25 mouse cellular contexts compared by ENCODE assay signal in the genomic region with DNA sequence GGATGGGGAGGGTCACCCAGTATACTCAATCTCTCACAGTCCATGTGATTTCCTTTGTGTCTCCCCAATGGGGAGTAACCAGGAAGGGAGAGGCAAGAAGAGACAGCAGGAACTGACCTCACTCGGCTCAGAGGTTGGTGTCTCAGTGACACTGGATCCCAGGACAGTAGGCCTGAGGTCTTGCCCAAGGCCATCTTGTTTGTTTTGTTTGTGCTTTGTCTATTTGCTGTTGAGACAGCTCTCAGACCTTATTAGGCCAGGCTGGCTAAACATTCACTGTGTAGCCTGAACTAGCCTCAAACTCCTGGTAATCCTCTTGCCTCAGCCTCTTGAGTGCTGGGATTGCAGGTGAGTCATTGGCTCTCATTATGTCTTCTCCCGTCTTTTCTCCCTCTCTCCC. TPM values are rescaled to one million over a fixed set of nuclear protein-coding genes. Genes with fewer than 3 reads are reported as not detected.
DNase-seq lines count a peak whose midpoint lies in the region; ATAC-seq and TF ChIP-seq lines count a peak whose summit lies in the region.
"Had no signal": no experiment of that assay in that cellular context is flagged by ENCODE, and none has a peak within 500 bp of the region (broad histone marks: within the 10 kb centered on the region; RNA-seq: fewer than 3 reads in every experiment).

No protein-coding gene starts in this region.

- ATAC-seq in heart, embryonic 13.5 days (ENCODE audit: extremely low read depth, insufficient number of reproducible peaks, low FRiP score, low TSS enrichment) = no peak
- ATAC-seq in liver, embryonic 16.5 days (ENCODE audit: low read depth) = peak; percentile 47; the same call in 1 of the 2 replicates
- ATAC-seq in liver, embryonic 11.5 days (replicated peaks; ENCODE audit: low FRiP score) = no peak
- ATAC-seq in lung, postnatal 0 days = peak; percentile 23
- ATAC-seq: activated CD4-positive, CD25-positive, alpha-beta regulatory T cell, adult 4 months; forebrain, embryonic 13.5 days; forebrain, embryonic 16.5 days had no signal

- peak overlapping the region; percentile 77; the same call in 1 of the 2 replicates for H3K27ac ChIP-seq in heart, embryonic 10.5 days
- H3K27ac ChIP-seq in heart, embryonic 13.5 days (replicated peaks) = peak overlapping the region; percentile 75
- H3K27ac ChIP-seq in liver, embryonic 16.5 days (ENCODE audit: low read length) = no peak overlapping the region
- H3K27ac ChIP-seq in liver, embryonic 11.5 days (ENCODE audit: low read depth, low read length) = no peak overlapping the region
- no peak overlapping the region for H3K27ac ChIP-seq in lung, postnatal 0 days (ENCODE audit: low read length)
- H3K27ac ChIP-seq: forebrain, embryonic 10.5 days; forebrain, embryonic 13.5 days; hindbrain, embryonic 12.5 days; hindbrain, embryonic 15.5 days had no signal

- no peak overlapping the region for H3K4me2 ChIP-seq in heart, embryonic 13.5 days
- no peak overlapping the region for H3K4me2 ChIP-seq in liver, embryonic 16.5 days (ENCODE audit: low read depth, low read length)
- H3K4me2 ChIP-seq in liver, embryonic 11.5 days = no peak overlapping the region
- no peak overlapping the region for H3K4me2 ChIP-seq in lung, postnatal 0 days (replicated peaks; ENCODE audit: low read depth, low read length)
- H3K4me2 ChIP-seq: forebrain, embryonic 13.5 days; hindbrain, embryonic 12.5 days; hindbrain, embryonic 15.5 days had no signal

- peaks cover 9% of the 10 kb centered on the region for H3K27me3 ChIP-seq in heart, embryonic 10.5 days (ENCODE audit: insufficient read depth, poor library complexity, severe bottlenecking)
- H3K27me3 ChIP-seq in heart, embryonic 13.5 days (replicated peaks) = no peaks in the 10 kb centered on the region; the same call in 1 of the 2 replicates
- H3K27me3 ChIP-seq in liver, embryonic 16.5 days (ENCODE audit: control insufficient read depth, insufficient read depth, low read depth, low read length) = no peaks in the 10 kb centered on the region; the same call in 1 of the 2 replicates
- H3K27me3 ChIP-seq in liver, embryonic 11.5 days (replicated peaks; ENCODE audit: control insufficient read depth, insufficient read depth, low read length) = peaks cover 16% of the 10 kb centered on the region
- no peaks in the 10 kb centered on the region for H3K27me3 ChIP-seq in lung, postnatal 0 days (replicated peaks; ENCODE audit: insufficient read depth, low read length)

- no peak for TF ChIP-seq EP300 in lung, postnatal 0 days (IDR thresholded peaks at IDR 0.05)

- DNase-seq in heart, embryonic 10.5 days (ENCODE audit: low spot score) = no peak
- no peak for DNase-seq in heart, postnatal 25 days (ENCODE audit: low spot score)
- DNase-seq in heart, postnatal 36 days = no peak
- no peak for DNase-seq in liver, embryonic 11.5 days (ENCODE audit: low spot score)
- no peak for DNase-seq in lung, postnatal 0 days (ENCODE audit: low spot score)
- no peak for DNase-seq in lung, adult 18-20 months
- DNase-seq: adrenal gland, adult 8-10 months; adrenal gland, postnatal 25 days; cerebellum, adult 11-12 months; cerebellum, adult 9-10 months; cerebellum, postnatal 14 days; gastrocnemius, postnatal 10 days; gastrocnemius, postnatal 36 days had no signal

- peaks cover 64% of the 10 kb centered on the region for H3K4me1 ChIP-seq in heart, embryonic 10.5 days
- peaks cover 58% of the 10 kb centered on the region for H3K4me1 ChIP-seq in heart, embryonic 13.5 days
- no peaks in the 10 kb centered on the region for H3K4me1 ChIP-seq in liver, embryonic 16.5 days (ENCODE audit: control insufficient read depth, low read depth, low read length)
- H3K4me1 ChIP-seq in liver, embryonic 11.5 days (replicated peaks; ENCODE audit: control insufficient read depth, insufficient read depth, low read length) = peaks cover 3% of the 10 kb centered on the region; the same call in 1 of the 2 replicates
- no peaks in the 10 kb centered on the region for H3K4me1 ChIP-seq in lung, postnatal 0 days (ENCODE audit: insufficient read depth, low read depth, low read length)
- H3K4me1 ChIP-seq: forebrain, embryonic 10.5 days; forebrain, embryonic 13.5 days; hindbrain, embryonic 12.5 days; hindbrain, embryonic 15.5 days had no signal

- no peak overlapping the region for H3K4me3 ChIP-seq in heart, embryonic 10.5 days
- no peak overlapping the region for H3K4me3 ChIP-seq in heart, embryonic 13.5 days
- H3K4me3 ChIP-seq in liver, embryonic 16.5 days (ENCODE audit: low read depth, low read length) = no peak overlapping the region
- H3K4me3 ChIP-seq in liver, embryonic 11.5 days (ENCODE audit: low read depth, low read length) = no peak overlapping the region
- H3K4me3 ChIP-seq in lung, postnatal 0 days (ENCODE audit: low read depth, low read length) = no peak overlapping the region
- H3K4me3 ChIP-seq: forebrain, embryonic 10.5 days; forebrain, embryonic 13.5 days; hindbrain, embryonic 12.5 days; hindbrain, embryonic 15.5 days had no signal

- H3K9me3 ChIP-seq in heart, embryonic 10.5 days = no peaks in the 10 kb centered on the region
- H3K9me3 ChIP-seq in heart, embryonic 13.5 days = no peaks in the 10 kb centered on the region
- no peaks in the 10 kb centered on the region for H3K9me3 ChIP-seq in liver, embryonic 16.5 days (replicated peaks; ENCODE audit: control insufficient read depth, low read length)
- H3K9me3 ChIP-seq in liver, embryonic 11.5 days (ENCODE audit: control insufficient read depth, low read length) = no peaks in the 10 kb centered on the region
- H3K9me3 ChIP-seq in lung, postnatal 0 days (ENCODE audit: low read length) = no peaks in the 10 kb centered on the region
- H3K9me3 ChIP-seq: forebrain, embryonic 10.5 days; forebrain, embryonic 13.5 days; hindbrain, embryonic 12.5 days; hindbrain, embryonic 15.5 days had no signal

- H3K36me3 ChIP-seq in heart, embryonic 10.5 days = no peaks in the 10 kb centered on the region; the same call in 1 of the 2 replicates
- no peaks in the 10 kb centered on the region for H3K36me3 ChIP-seq in heart, embryonic 13.5 days
- no peaks in the 10 kb centered on the region for H3K36me3 ChIP-seq in liver, embryonic 16.5 days (ENCODE audit: control insufficient read depth, insufficient read depth)
- H3K36me3 ChIP-seq in liver, embryonic 11.5 days (ENCODE audit: control insufficient read depth, insufficient read depth, low read length) = no peaks in the 10 kb centered on the region
- H3K36me3 ChIP-seq in lung, postnatal 0 days (ENCODE audit: insufficient read depth, low read length) = no peaks in the 10 kb centered on the region
- H3K36me3 ChIP-seq: forebrain, embryonic 10.5 days; hindbrain, embryonic 12.5 days; hindbrain, embryonic 15.5 days had no signal

- 31% methylated on average over 2 of the region's 2 CpGs for WGBS in heart, embryonic 10.5 days
- 40% methylated on average over 2 of the region's 2 CpGs for WGBS in heart, embryonic 13.5 days
- WGBS in liver, embryonic 16.5 days (ENCODE audit: insufficient replicate concordance) = 27% methylated on average over 2 of the region's 2 CpGs
- WGBS in liver, embryonic 11.5 days = 39% methylated on average over 2 of the region's 2 CpGs
- WGBS in lung, postnatal 0 days = 30% methylated on average over 2 of the region's 2 CpGs

- peak overlapping the region; percentile 28; the same call in 1 of the 2 replicates for H3K9ac ChIP-seq in heart, embryonic 13.5 days
- H3K9ac ChIP-seq in liver, embryonic 16.5 days (ENCODE audit: low read depth, low read length) = no peak overlapping the region
- no peak overlapping the region for H3K9ac ChIP-seq in liver, embryonic 11.5 days (ENCODE audit: low read depth, low read length)
- H3K9ac ChIP-seq in lung, postnatal 0 days (replicated peaks; ENCODE audit: low read depth) = no peak overlapping the region
- H3K9ac ChIP-seq: forebrain, embryonic 13.5 days; hindbrain, embryonic 12.5 days; hindbrain, embryonic 15.5 days had no signal

- intact Hi-C loops in heart, postnatal 25 days (cut with DNase I) = no loop called here
- intact Hi-C loops in heart, postnatal 36 days (cut with DNase I) = no loop called here

- TF ChIP-seq CTCF in lung, postnatal 0 days (IDR thresholded peaks at IDR 0.05) = no peak

RNA-seq across cellular contexts. Expression of a gene that starts 11.0 kb away (rescaled TPM):
- 41.9 and 44.2 TPM in 2 replicates for polyA plus RNA-seq in heart, embryonic 10.5 days (2016; fragmentation: Nextera tagmentation; extraction: Ambion mirVana)
- total RNA-seq in heart, postnatal 25 days (2021) = 10 to 100 TPM; 29.0 to 33.6 TPM
- 31.3 and 38.4 TPM in 2 replicates for polyA plus RNA-seq in heart, embryonic 13.5 days (2015; fragmentation: Nextera tagmentation; extraction: Ambion mirVana)
- 10 to 100 TPM; 26.5 to 40.1 TPM for total RNA-seq in heart, postnatal 36 days (2021)
- not detected in 2 replicates for polyA plus RNA-seq in liver, embryonic 16.5 days (2015; fragmentation: Nextera tagmentation; extraction: Ambion mirVana)
- 3.6 and 5.7 TPM in 2 replicates for polyA plus RNA-seq in liver, embryonic 11.5 days (2014; fragmentation: Nextera tagmentation; extraction: Ambion mirVana)
- 25.3 and 26.7 TPM in 2 replicates for polyA plus RNA-seq in lung, postnatal 0 days (2015; fragmentation: Nextera tagmentation; extraction: Ambion mirVana)
- total RNA-seq: ES-E14; gastrocnemius, postnatal 36 days; granulocyte monocyte progenitor cell, adult 5-6 weeks; hematopoietic stem cell, adult 5-6 weeks had no signal
- polyA plus RNA-seq: activated CD4-positive, CD25-positive, alpha-beta regulatory T cell, adult 4 months; forebrain, embryonic 16.5 days; intestine, embryonic 14.5 days had no signal

Comparison
In these comparisons a context has a peak if more than half of its experiments do, and no peak if none do; other contexts are left out.
1. ATAC-seq: peak in liver, embryonic 16.5 days (single experiment) and lung, postnatal 0 days (single experiment); none in heart, embryonic 13.5 days (single experiment) and liver, embryonic 11.5 days (single experiment).
2. H3K27ac ChIP-seq: peak in heart, embryonic 10.5 days (single experiment) and heart, embryonic 13.5 days (single experiment); none in liver, embryonic 16.5 days (single experiment), liver, embryonic 11.5 days (single experiment) and lung, postnatal 0 days (single experiment).